Mouse (Mus musculus) cerebellum, adult (tissue): ENCODE results near the gene Rsph10b.
A peak's percentile ranks its signal among the peaks of the same experiment; 100 is the strongest.

ENCODE experiments used
- ATAC-seq: cut with Nextera tagmentation; 2 replicates; pipeline ENCODE4 v1.9.2; 2017; ENCODE audit warnings: mild to moderate bottlenecking, moderate library complexity, mixed read lengths; ENCODE audit not compliant: insufficient number of reproducible peaks, low FRiP score, low TSS enrichment

Gene Rsph10b

DNA sequence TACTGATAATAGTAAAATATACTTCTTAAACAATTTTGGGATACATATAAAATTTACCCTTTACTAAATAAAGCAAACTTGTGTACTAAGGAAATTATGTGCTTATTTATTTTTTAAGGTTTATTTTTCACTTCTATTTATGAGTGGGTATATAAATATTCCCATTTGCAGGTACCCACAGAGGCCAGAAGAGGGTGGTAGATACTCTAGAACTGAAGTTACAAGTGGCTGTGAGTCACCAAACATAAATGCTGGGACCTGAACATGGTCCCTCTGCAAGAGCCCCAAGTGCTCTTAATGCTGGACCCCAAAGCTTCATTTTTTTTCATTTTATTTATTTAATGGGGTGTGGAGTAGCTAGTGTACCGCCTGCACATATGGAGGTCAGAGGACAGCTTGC is 1.0 kb downstream of the Rsph10b start:
- ATAC-seq = no peak

DNA sequence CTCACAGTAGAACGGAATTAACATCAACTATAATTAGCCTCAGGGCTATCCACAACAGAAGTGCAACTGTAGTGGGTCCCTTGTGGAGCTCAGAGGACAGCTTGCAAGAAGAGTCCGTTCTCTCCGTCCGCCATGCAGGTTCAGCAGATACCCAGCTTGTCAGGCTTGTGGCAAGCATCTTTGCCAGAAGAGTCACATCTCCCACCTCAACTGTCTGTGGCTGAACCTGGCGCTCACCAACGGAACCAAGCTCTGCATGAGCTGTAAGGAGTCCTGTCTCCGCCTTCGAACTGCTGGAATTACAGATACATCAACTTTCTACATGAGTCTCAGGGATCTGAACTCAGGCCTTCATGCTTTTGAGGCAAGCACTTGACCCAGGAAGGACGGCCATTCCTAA is 3.3 kb downstream of the Rsph10b start:
- no peak for ATAC-seq

DNA sequence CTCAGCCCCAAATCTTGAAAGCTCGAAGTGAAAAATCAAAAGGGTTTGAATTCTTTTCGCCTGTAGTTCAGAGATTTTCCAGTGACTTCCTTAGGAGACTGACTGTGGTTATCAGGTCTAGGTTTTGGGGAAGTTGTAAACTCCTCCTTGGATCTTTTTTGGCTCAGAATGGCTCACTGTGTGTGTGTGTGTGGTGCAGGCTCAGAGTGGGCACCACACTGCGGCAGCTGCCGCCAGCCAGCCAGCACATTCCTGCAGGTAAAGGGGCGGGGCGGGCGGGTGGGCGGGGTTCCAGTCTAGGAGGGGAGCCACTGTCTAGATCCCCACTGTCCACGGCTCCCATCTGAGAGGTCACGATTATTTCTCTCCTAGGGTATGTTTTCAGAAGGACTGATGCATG is 8.8 kb downstream of the Rsph10b start:
- no peak for ATAC-seq

DNA sequence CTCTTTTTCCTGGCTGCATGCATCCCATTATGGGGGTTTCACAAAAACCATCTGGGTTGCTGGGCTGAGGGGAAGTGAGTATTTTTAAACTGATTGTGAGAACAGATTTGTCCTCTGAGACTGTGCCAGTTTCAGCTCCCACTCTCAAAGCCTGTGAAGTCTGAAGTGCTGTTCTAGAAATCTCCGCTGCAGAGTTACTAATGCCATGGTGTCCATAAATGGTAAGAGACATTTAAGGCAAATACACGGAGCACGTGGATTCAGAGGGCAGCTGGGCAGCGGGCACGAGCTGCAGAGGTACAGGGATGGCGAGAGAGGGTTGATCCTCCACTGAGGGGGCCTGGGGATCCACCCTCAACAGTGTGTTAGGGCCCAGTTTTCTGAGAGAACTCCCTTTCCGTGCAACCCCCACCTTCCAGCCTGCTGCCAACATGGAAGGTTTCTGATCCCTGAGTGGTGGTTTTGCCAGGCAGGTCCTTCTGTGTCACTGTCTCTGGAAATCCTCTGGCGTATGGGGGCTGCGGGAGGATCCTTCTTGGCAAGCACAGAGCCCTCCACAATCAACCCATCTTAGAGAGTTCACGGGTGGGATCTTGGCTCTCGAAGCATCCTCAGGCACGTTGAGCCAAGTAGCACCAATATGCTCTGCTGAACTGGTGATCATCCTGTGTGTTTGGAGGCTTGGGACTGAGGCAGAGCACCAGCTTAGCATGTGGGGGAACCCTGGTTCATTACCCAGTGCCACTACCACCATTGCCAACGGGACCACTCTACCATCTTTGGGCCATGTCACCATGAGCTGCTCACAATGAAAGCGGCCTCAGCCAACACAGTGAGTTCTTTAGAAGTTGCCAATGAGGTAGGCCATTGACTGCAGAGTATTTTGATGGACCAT is 10.6 kb downstream of the Rsph10b start:
- no peak for ATAC-seq

DNA sequence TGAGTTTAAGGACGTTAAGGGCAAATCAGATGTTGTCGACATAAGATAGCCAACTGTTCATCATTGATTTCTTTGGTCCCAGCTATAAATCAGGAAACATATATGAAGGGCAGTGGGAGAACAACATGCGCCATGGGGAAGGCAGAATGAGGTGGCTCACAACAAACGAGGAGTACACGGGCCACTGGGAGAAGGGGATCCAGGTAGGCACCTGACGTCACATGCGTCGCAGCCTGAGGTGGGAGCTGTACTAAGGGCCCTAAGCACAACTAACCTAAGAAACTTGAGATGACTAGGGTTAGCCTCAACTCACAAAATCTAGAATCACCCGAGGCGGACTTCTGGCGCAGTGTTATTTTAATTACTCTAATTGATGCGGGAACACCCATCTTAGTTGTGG is 15.5 kb downstream of the Rsph10b start:
- ATAC-seq = no peak

DNA sequence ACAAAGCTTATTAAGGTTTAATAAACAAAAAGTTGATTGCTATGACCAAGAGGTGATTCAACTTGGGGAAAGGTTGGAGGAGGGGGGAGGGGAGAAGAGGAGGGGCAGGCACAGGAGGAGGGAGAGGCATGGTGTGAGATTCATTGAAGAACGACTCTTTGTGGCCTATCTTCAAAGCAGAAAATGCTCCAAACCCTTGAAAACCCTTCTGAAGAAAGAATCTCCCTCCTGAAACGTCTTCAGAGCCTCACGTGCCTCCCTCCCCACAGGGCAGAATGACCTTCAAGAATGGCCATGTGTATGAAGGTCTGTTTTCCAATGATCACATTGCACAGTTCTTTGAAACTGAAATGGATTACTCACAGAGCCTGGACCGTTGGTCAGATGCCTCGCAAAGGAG is 17.2 kb downstream of the Rsph10b start:
- no peak for ATAC-seq

DNA sequence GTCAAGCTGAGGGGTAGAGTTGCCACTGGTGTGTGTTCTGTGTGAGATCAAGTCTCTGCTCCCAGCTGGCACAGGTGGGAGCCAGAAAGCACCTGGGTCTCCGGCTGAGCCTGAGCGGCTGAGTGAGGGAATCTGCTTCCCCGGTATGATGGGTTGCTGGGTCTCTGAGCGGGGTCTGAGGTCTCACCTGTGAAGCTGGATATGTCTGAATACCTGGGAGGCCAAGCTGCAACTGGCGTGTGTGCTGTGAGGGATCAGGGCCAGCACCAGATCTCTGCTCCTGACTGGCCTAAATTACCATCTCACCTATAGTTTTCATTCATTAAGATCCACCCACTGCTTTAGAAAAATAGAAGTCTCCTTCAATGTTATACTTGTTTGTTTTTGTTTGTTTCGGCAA is 24.3 kb downstream of the Rsph10b start:
- ATAC-seq = no peak

DNA sequence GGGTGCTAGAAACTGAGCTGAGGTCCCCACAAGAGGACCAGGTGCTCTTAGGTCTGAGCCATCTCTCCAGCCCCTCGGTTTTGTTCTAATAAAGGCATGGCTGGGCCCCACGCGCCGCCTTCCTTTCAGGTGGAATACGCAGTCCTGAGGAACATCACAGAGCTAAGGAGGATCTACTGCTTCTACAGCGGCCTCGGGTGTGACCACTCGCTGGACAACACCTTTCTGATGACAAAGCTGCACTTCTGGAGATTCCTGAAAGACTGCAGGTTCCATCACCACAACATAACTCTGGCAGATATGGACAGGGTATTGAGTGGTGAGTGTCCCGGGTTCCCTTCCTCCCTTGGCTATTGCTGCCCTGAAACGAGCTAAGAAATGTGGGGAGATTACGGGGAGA is 26.7 kb downstream of the Rsph10b start:
- no peak for ATAC-seq

DNA sequence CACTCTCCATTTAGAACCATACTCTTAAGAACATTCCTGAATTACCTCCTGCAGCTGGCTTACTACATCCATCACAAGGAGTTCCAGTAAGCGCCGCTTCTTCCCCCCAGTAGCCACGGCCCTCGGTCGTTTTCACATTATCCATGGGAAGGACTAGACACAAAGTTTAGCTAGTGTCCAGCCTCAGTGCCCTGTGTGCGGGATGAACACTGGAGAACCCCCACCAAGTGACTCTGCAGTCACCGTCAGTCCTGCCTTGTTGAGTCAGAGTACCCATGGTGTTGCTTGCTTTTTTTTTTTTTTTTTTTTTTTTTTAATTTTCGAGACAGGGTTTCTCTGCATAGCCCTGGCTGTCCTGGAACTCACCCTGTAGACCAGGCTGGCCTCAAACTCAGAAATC is 28.3 kb downstream of the Rsph10b start:
- ATAC-seq = no peak

DNA sequence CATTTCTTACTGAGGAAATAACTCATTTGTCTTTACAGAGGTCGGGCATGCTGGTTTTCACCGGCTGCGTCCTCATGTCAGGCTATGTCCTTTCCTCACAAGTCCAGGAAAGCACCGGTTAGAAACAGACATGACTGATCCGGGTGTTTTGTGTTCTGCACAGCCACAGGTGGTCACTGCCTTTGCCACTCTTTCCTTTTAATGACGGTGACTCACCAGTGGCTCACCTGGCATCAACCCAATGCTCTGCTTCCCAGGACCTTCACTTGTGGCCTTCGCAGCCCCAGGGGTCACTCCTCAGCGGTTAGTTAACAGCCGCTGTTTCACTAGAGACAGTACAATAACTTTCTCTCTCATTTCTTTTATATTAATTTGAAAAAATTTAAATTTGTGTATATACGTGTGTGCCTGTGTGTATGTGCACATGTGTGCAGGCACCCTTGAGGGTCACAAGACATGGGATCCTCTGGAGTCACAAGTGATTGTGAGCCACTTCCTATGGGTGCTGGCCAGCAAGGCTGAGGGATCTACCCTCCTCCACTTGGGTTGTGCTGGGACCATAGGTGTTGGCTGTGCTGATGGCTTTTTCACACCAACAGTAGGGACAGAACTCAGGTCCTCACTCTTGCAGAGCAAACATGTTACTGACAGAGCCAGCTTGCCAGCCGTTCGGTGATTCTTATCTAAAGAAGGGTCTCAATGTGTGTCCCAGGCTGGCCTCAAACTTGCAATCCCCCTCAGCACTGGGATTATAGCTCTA is 32.9 kb downstream of the Rsph10b start:
- ATAC-seq = no peak

DNA sequence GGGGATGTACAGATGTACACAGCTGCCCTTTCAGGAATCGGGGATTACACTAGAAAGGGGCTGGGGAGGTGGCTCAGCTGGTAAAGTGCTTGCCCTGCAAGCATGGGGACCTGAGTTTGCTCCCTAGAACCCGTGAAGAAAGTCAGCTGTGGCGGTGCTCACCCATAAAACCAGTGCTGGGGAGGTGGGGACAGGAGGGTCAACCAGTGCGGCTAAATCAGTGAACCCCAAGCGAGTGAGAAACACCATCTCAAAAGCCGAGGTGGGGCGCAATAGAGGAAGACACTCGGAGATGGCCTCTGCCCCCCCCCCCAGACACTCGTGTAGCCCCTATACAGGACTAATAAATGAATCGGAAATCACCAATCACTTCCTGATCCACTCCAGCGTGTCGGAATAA is 33.8 kb downstream of the Rsph10b start:
- ATAC-seq = no peak

DNA sequence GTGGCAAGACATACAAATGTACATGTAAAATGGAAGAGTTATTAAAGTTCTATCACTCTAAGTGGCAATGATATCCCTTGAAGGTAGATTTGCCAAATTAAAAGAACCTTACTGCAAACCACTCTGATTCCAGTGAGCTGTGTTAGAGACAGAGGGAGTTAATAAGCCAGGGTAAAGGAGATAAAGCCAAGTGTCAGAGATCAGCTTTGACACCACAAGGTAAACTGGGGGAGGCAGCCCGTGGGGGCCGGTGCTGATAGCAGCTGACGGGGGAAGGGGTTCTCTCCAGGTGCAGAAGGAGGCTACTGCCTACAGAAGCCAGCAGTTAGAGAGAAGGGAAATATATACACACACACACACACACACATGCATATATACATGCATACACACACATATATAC is 39.8 kb downstream of the Rsph10b start:
- no peak for ATAC-seq

DNA sequence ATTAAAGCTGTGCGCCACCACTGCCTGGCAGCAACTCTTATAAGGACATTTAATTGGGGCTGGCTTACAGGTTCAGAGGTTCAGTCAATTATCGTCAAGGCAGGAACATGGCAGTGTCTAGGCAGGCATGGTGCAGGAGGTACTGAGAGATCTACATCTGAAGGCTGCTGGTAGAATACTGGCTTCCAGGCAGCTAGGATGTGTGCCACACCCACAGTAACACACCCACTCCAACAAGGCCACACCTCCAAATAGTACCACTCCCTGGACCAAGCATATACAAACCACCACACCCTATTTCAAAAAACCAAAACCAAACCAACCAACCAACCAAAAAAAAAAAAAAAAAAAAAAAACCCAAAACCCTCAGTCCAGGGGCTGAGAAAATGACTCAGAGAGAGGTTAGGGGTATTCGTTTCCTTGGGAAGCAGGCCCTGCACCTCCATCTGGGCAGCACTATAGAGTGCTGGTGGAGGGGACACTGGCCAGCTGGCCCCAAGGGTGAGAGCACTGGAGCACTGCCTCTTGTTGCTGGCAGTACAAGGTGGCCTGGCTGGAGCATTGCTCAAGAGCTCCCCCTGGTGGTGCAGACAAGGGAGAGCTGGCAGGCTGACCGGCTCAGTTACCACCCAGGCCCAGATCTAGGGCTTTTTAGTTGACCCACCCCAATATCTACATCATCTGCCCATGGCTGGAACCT is 42.2 kb downstream of the Rsph10b start:
- peak; percentile 68; the same call in 1 of the 2 replicates for ATAC-seq

DNA sequence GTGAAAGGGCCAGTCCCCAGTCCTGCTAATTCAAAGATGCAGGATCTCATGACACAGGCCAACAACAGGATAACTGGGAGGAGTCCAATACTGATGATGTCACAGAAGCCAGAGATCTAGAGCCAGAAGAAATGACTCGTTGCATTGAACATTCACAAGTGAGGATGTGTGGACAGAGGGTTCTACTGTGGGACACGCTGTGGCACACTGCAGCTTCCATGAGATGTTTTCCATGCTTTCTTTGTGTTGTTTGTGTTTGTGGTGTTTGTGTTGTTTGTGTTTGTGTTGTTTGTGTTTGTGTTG is 42.7 kb downstream of the Rsph10b start:
- no peak for ATAC-seq

DNA sequence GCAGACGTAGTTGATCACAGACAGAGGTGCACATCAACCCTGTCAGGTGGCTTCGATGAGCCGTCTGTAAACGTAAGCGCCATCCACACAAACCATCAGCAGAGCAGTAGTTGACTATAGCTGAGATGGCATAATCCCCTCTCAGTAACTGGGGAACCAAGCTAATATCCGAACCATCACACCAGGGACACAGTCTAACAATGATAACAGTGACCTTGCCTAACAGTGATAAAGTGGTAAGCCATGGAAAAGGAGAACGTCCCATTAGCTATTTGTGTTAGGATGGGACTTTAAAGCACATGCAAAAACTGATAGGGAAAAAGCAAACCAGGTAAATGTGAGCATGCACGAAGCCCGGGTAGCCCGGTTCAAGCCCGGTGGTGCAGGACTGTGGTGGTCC is 43.4 kb downstream of the Rsph10b start:
- no peak for ATAC-seq

DNA sequence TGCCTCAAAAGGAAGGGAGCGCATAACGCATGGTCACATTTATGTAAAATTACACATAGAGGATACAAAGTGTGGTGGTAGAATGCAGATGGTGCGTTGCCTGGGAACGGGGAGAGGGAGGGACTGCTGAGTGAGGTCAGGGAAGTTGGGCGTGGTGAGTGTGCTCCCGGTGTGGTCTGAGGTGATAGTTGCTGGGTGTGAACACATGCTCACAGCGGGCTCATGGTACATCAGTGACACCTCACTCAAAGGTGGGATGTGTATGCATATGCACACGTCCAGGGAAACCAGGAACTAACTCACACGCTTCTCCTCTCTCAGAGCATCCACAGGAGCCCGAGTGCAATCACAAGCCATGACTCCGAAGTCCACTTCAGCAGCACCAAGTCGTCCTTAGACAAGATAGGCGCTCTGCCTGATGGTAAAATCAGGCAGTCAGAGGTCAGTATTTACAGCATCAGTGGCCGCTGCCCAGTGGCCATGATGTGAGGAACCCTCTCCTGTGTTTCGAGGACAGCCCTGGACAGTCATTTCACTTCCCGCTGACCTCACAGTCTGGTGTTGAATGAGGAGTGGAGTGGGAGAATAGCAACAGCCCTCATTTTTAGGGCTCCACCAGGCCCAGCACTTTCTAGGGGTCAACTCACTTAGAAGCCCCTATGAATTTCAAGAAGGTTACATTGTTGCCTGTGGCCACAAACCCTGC is 44.0 kb downstream of the Rsph10b start:
- ATAC-seq = no peak

DNA sequence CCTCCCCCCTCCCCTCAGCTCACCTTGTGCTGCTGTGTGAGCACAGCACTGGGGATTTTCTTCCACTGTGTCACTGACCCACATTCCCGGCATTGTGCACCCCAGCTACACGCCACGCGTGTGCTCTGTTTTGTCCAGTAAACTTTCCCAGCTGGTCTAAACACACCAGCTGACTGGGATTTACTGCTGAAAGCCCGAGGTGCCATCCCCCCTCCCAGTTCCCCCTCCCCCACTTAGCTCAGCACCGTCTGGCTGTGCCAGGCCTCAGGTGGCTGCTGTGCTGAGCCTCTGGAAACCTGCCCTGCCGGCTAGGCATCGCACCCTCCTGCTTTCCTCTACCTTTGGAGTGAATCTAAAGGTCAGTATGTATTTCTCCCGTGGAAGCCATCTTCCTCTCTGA is 48.0 kb downstream of the Rsph10b start:
- ATAC-seq = no peak

DNA sequence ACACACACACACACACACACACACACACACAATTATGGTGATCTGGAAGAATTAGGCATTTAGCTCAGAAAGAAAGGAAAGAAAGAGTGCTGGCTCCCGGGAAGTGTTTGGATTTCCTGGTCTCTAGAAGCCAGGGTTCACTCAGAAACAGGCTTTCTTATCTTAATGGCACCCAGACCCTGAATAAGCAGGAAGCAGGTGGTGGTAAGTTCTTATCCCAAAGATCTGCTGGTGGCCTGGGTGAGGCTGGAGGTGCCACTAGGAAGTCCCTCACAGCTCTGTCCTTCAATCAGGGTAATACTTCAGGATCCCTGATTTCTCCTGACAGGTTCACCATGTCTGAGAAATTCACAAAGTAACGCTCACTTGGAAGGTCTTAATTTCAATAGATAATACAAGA is 49.5 kb downstream of the Rsph10b start:
- no peak for ATAC-seq

DNA sequence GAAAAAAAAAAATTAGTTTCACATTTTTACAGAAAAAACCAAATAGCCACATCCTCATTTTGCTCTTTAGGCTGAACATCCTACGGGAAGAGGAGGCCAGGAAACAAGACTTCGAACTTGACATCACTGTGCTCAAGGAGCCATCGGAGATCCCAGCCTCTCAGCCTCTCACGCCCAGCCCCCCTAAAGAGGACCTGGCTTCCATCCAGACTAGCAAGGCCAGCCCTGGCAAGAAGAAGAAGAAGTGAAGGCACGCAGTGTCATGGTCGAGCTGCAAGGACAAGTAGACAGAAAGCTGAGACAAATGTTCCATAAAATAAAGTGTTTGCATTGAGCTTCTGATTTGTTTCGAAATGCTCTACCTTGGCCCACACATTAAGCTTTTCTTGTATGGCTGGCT is 52.5 kb downstream of the Rsph10b start:
- no peak for ATAC-seq

DNA sequence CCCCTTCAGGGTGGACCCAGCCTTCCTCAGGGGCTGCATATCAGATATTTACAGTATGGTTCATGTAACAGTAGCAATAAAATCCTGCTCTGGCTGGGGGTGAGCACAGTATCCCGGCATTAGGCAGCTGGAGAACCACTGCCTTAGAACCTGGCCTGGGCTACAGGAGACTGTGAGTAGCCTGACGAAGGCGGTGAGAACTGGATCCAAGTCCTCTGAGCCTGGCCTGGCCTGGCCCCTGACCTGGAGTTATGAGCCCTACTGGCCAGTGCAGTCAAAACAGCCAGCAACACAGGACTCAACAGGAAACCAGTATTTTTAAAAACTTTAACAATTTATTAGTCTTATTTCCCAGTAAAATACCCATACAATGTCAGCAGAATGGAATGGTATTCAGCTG is 54.8 kb downstream of the Rsph10b start:
- ATAC-seq = no peak

DNA sequence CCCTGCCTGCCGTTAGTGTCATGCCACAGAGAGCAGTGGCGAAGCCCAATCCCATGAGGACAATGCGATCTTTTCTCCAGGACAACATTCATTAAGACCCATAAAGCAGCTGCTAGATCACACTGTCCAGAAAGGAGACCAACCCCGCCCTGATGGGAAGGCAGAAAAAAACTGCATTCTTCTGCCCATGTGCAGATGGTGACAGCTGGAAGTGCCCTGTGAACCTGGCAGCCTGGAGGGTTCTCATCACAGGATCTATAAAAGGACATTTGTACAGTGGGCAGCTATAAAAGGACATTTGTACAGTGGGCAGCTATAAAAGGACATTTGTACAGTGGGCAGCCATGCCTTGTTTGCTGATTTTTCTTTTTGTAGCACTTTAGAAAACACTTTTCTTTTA is 56.2 kb downstream of the Rsph10b start:
- ATAC-seq = no peak
